Mouse (Mus musculus): ENCODE results near the gene Mrpl30. TPM values are rescaled to one million over a fixed set of nuclear protein-coding genes. Genes with fewer than 3 reads are reported as not detected.

Gene Mrpl30
- total RNA-seq, 4 experiments from 2014 or later, result 146 to 176 (median 161) TPM

GRCm38 (mm10) chr1:37903178-37903577 is 12.9 kb downstream of the Mrpl30 start:
- DNase-seq, result no peak

GRCm38 (mm10) chr1:37912751-37913150 is 22.5 kb downstream of the Mrpl30 start:
- DNase-seq, result no peak

GRCm38 (mm10) chr1:37916393-37916792 is 26.1 kb downstream of the Mrpl30 start, which contains the start of gene Lyg2:
Lyg2 (minus strand) TSS chr1:37916493.
- DNase-seq, result no peak

- DNase-seq, result no peak
Measured at GRCm38 (mm10) chr1:37917666-37918065, 27.4 kb downstream of the Mrpl30 start.

GRCm38 (mm10) chr1:37918096-37918495 is 27.8 kb downstream of the Mrpl30 start:
- DNase-seq, result no peak

- DNase-seq, result no peak
Measured at GRCm38 (mm10) chr1:37922536-37922935, 32.3 kb downstream of the Mrpl30 start.

GRCm38 (mm10) chr1:37925971-37926370 is 35.7 kb downstream of the Mrpl30 start:
- no peak for DNase-seq

- peak; percentile 70 for DNase-seq
Measured at GRCm38 (mm10) chr1:37931806-37932205, 41.5 kb downstream of the Mrpl30 start.

Other genes with a start within 250 kb of the Mrpl30 start
- gene 2010300C02Rik, start 170.4 kb upstream of the Mrpl30 start, total RNA-seq (2022), result 1 to 10 TPM; 2.2 to 4.2 (median 3.5) TPM
- 1 to 10 TPM; 3.9 to 6.6 (median 5.3) TPM for gene Tsga10, start 24.0 kb upstream of the Mrpl30 start, total RNA-seq (2022)
- 10 to 100 TPM; 13.6 to 15.7 (median 14.9) TPM for gene Lipt1, start 18.7 kb upstream of the Mrpl30 start, total RNA-seq (2022)
- 10 to 100 TPM; 11.9 to 16.9 (median 15.1) TPM for gene Mitd1, start 66 bp upstream of the Mrpl30 start, total RNA-seq (2022)
- gene Lyg2, start 26.0 kb downstream of the Mrpl30 start, total RNA-seq (2022), result not detected
- not detected for gene Lyg1, start 67.3 kb downstream of the Mrpl30 start, total RNA-seq (2022)
- gene Txndc9, start 107.4 kb downstream of the Mrpl30 start, total RNA-seq (2022), result 10 to 100 TPM; 74.0 to 87.7 (median 83.5) TPM
- 10 to 100 TPM; 44.4 to 53.0 (median 48.8) TPM for gene Eif5b, start 107.5 kb downstream of the Mrpl30 start, total RNA-seq (2022)
- gene Rev1, start 239.3 kb downstream of the Mrpl30 start, total RNA-seq (2022), result 10 to 100 TPM; 24.0 to 40.3 (median 30.9) TPM